Mouse (Mus musculus) ES-E14 (cell line): ENCODE data around the gene Kcnk16.

ENCODE experiments used
- CHD2 ChIP-seq: IDR thresholded peaks from 2 replicates; pipeline ENCODE4 v1.6.1; 2014; ENCODE audit warnings: mild to moderate bottlenecking, low read depth, low read length, inconsistent platforms
- MAFK ChIP-seq: IDR thresholded peaks from 2 replicates; pipeline ENCODE4 v1.6.1; 2014; ENCODE audit warnings: mild to moderate bottlenecking, low read depth, low read length, inconsistent platforms; ENCODE audit not compliant: insufficient read depth
- ZC3H11A ChIP-seq: IDR thresholded peaks from 2 replicates; pipeline ENCODE4 v1.6.1; 2012; ENCODE audit warnings: low read depth, mild to moderate bottlenecking, inconsistent platforms, low read length, borderline replicate concordance
- ZNF384 ChIP-seq: IDR thresholded peaks from 2 replicates; pipeline ENCODE4 v1.6.1; 2012; ENCODE audit warnings: low read depth, low read length, inconsistent platforms

- TF ChIP-seq ZNF384 (no peak), CHD2 (no peak), MAFK (no peak), ZC3H11A (no peak)
Observed at GRCm38 (mm10) chr14:20297616-20298015, 28.6 kb upstream of the Kcnk16 start.
